Mouse (Mus musculus): Measurements from ENCODE around the gene Arid1b.

Arid1b gene

GRCm38 (mm10) chr17:5221558-5221957 is 227.4 kb downstream of the Arid1b start:
- peak in 1 of 2 experiments; percentile 48 for DNase-seq

- DNase-seq, result peak in 1 of 2 experiments; percentile 9
Observed at GRCm38 (mm10) chr17:5222827-5223226, 228.7 kb downstream of the Arid1b start.

GRCm38 (mm10) chr17:5224932-5225331 is 230.8 kb downstream of the Arid1b start:
- DNase-seq, result no peak

GRCm38 (mm10) chr17:5227136-5227535 is 233.0 kb downstream of the Arid1b start:
- peak in 1 of 2 experiments; percentile 17 for DNase-seq

GRCm38 (mm10) chr17:5227950-5228615 is 234.0 kb downstream of the Arid1b start:
- peak; percentile 80 to 83 for DNase-seq

GRCm38 (mm10) chr17:5228616-5229250 is 234.6 kb downstream of the Arid1b start:
- DNase-seq, result peak; percentile 33 to 35

- DNase-seq, result peak; percentile 34 to 52
Observed at GRCm38 (mm10) chr17:5230063-5230462, 235.9 kb downstream of the Arid1b start.

- peak in 1 of 2 experiments; percentile 3 for DNase-seq
Observed at GRCm38 (mm10) chr17:5232180-5232579, 238.0 kb downstream of the Arid1b start.

- no peak for DNase-seq
Observed at GRCm38 (mm10) chr17:5233991-5234390, 239.9 kb downstream of the Arid1b start.

- DNase-seq, result no peak
Observed at GRCm38 (mm10) chr17:5235057-5235456, 240.9 kb downstream of the Arid1b start.

GRCm38 (mm10) chr17:5237765-5238164 is 243.6 kb downstream of the Arid1b start:
- DNase-seq, result no peak

GRCm38 (mm10) chr17:5238387-5239245 is 244.5 kb downstream of the Arid1b start:
- DNase-seq, result peak in 1 of 2 experiments; percentile 31

GRCm38 (mm10) chr17:5244526-5244925 is 250.4 kb downstream of the Arid1b start:
- DNase-seq, result peak in 1 of 2 experiments; percentile 41

- no peak for DNase-seq
Observed at GRCm38 (mm10) chr17:5246688-5247087, 252.6 kb downstream of the Arid1b start.

- peak; percentile 49 to 62 for DNase-seq
Observed at GRCm38 (mm10) chr17:5247247-5247646, 253.1 kb downstream of the Arid1b start.

GRCm38 (mm10) chr17:5247737-5248136 is 253.6 kb downstream of the Arid1b start:
- DNase-seq, result peak; percentile 59 to 62

- peak; percentile 90 to 93 for DNase-seq
Observed at GRCm38 (mm10) chr17:5248957-5249656, 255.0 kb downstream of the Arid1b start.

GRCm38 (mm10) chr17:5249681-5250180 is 255.6 kb downstream of the Arid1b start:
- DNase-seq, result peak in 1 of 2 experiments; percentile 38

GRCm38 (mm10) chr17:5252436-5252835 is 258.3 kb downstream of the Arid1b start:
- peak; percentile 82 to 90 for DNase-seq

GRCm38 (mm10) chr17:5254717-5255617 is 260.8 kb downstream of the Arid1b start:
- no peak for DNase-seq

- no peak for DNase-seq
Observed at GRCm38 (mm10) chr17:5255618-5255933, 261.4 kb downstream of the Arid1b start.

Data from cerebellum, postnatal 25 days (tissue).